Mouse (Mus musculus): ENCODE data around the gene Srd5a3.

DNA sequence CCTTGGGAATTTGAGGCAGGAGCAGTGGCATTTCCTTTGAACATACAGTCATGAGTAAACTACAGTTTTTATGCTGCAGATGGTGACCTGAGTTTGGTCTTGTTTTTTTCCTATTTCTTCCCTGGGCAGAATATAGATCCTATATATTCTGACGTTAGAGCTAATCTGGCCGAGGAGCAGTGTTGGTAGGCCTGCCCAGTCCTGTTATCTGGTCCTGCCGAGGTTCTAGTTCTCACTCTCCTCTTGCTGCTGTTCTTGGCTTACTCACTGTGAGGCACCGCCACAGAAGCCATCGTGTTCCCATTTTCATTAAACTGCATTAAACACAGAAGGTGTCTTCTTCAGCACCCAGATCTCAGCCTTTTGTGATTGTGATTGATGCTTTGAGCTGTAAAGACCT, 47.8 kb downstream of the Srd5a3 start:
- no peak for TF ChIP-seq CTCF (IDR thresholded peaks at IDR 0.05; ENCODE audit: low read depth)
- no peak for TF ChIP-seq EP300 (IDR thresholded peaks at IDR 0.05; ENCODE audit: low read depth)

Data from heart, postnatal 0 days (tissue).